Mouse (Mus musculus) CH12.LX (cell line): Measurements from ENCODE around the gene Nrbf2.

Experiments
- CTCF ChIP-seq, 2 experiments: IDR thresholded peaks in 1 of 2; conservative IDR thresholded peaks in 1 of 2; 2 replicates each; pipeline ENCODE4 v1.5.1; 2011 to 2012; ENCODE audit warnings: low read depth in 2 of 2, low read length in 2 of 2, improper control_type of control experiment in 1 of 2, inconsistent platforms in 1 of 2, mild to moderate bottlenecking in 1 of 2, moderate library complexity in 1 of 2
- USF1 ChIP-seq: IDR thresholded peaks from 2 replicates; pipeline ENCODE4 v1.6.1; 2014; ENCODE audit warnings: low read depth, mild to moderate bottlenecking, inconsistent platforms, low read length, improper control_type of control experiment

- TF ChIP-seq CTCF (conservative IDR thresholded peaks at IDR 0.05 in 1 of 2, IDR thresholded peaks at IDR 0.05 in 1 of 2; ENCODE audit: low read depth in 2 of 2, low read length in 2 of 2) (no peak), USF1 (no peak)
Measured at GRCm38 (mm10) chr10:67321396-67321795, 36.3 kb upstream of the Nrbf2 start.
